Mouse (Mus musculus) limb, embryonic 13.5 days (tissue): ENCODE results near the gene Pex3. TPM values are rescaled to one million over a fixed set of nuclear protein-coding genes. Genes with fewer than 3 reads are reported as not detected.

Experiments
- ATAC-seq: fragments of 200-750 bp; cut with Nextera tagmentation; 2 replicates; pipeline ENCODE4 v1.8.0; 2017; ENCODE audit warnings: low read depth, moderate number of reproducible peaks, moderate TSS enrichment; ENCODE audit not compliant: low FRiP score
- H3K27ac ChIP-seq: fragments of 300-500 bp; sonication (generic); 2 replicates; pipeline ENCODE4 v1.5.1; 2015; ENCODE audit warnings: inconsistent platforms, mild to moderate bottlenecking, moderate library complexity
- H3K27me3 ChIP-seq: fragments of 300-500 bp; sonication (generic); 2 replicates; pipeline ENCODE4 v1.6.1; 2015; ENCODE audit warnings: mild to moderate bottlenecking, inconsistent platforms
- H3K36me3 ChIP-seq: fragments of 300-500 bp; sonication (generic); 2 replicates; pipeline ENCODE4 v1.6.1; 2015; ENCODE audit warnings: inconsistent platforms, mild to moderate bottlenecking, moderate library complexity
- H3K4me1 ChIP-seq: fragments of 300-500 bp; sonication (generic); 2 replicates; pipeline ENCODE4 v1.6.1; 2015; ENCODE audit warnings: inconsistent platforms
- H3K4me2 ChIP-seq: fragments of 300-500 bp; sonication (generic); replicated peaks from 2 replicates; pipeline ENCODE4 v1.6.1; 2015; ENCODE audit warnings: inconsistent platforms, mild to moderate bottlenecking, moderate library complexity
- H3K4me3 ChIP-seq: fragments of 300-500 bp; sonication (generic); 2 replicates; pipeline ENCODE4 v1.5.1; 2015; ENCODE audit warnings: moderate library complexity, mild to moderate bottlenecking, inconsistent platforms
- H3K9ac ChIP-seq: fragments of 300-500 bp; sonication (generic); 2 replicates; pipeline ENCODE4 v1.6.1; 2015; ENCODE audit warnings: mild to moderate bottlenecking, inconsistent platforms
- H3K9me3 ChIP-seq: fragments of 300-500 bp; sonication (generic); 2 replicates; pipeline ENCODE4 v1.6.1; 2016; ENCODE audit warnings: inconsistent platforms
- WGBS: fragments of 180-500 bp; shearing (Covaris S2); methylation state at CpG from one replicate; pipeline ENCODE4 v1.1.7; 2015; 5-methylcytosine and 5-hydroxymethylcytosine counted together
- polyA plus RNA-seq: library from polyadenylated mRNA; unstranded; fragments of >200 nt; fragmentation: Nextera tagmentation; extraction: Ambion mirVana; gene quantifications from 2 replicates; pipeline ENCODE4 v1.2.1, GENCODE M21; 2015

Pex3 gene
- polyA plus RNA-seq, 1 experiment from 2014 or later, result 26.9 TPM

- H3K4me2 ChIP-seq, result no peak overlapping the region
- H3K9me3 ChIP-seq, result no peaks in the 10 kb centered on the region
- ATAC-seq, result no peak
- peaks cover 49% of the 10 kb centered on the region for H3K27me3 ChIP-seq
- no peaks in the 10 kb centered on the region for H3K36me3 ChIP-seq
- H3K27ac ChIP-seq, result no peak overlapping the region
- peaks cover 63% of the 10 kb centered on the region for H3K4me1 ChIP-seq
- H3K9ac ChIP-seq, result no peak overlapping the region
- H3K4me3 ChIP-seq, result no peak overlapping the region
- 36% methylated on average over 7 of the region's 7 CpGs for WGBS
Measured at GRCm38 (mm10) chr10:13569818-13570217, 16.9 kb upstream of the Pex3 start.

GRCm38 (mm10) chr10:13566393-13566792 lies 13.5 kb upstream of the Pex3 start:
- Histone ChIP-seq H3K27me3 (peaks cover 29% of the 10 kb centered on the region), H3K4me2 (no peak overlapping the region), H3K9me3 (no peaks in the 10 kb centered on the region), H3K4me1 (peaks cover 57% of the 10 kb centered on the region), H3K27ac (no peak overlapping the region), H3K36me3 (peaks cover 20% of the 10 kb centered on the region), H3K4me3 (no peak overlapping the region), H3K9ac (no peak overlapping the region)
- WGBS, result 57% methylated on average over 13 of the region's 13 CpGs
- ATAC-seq, result no peak

GRCm38 (mm10) chr10:13565080-13565448 lies 12.1 kb upstream of the Pex3 start:
- H3K4me1 ChIP-seq, result peaks cover 43% of the 10 kb centered on the region
- peaks cover 26% of the 10 kb centered on the region for H3K27me3 ChIP-seq
- ATAC-seq, result 0 out of 2 replicates have a peak, but pooled peaks have one; percentile 1
- no peak overlapping the region for H3K27ac ChIP-seq
- H3K36me3 ChIP-seq, result peaks cover 30% of the 10 kb centered on the region
- H3K4me3 ChIP-seq, result peak overlapping the region; percentile 30
- H3K9ac ChIP-seq, result no peak overlapping the region
- peak overlapping the region; percentile 60 for H3K4me2 ChIP-seq
- no peaks in the 10 kb centered on the region for H3K9me3 ChIP-seq
- 9% methylated on average over 8 of the region's 8 CpGs for WGBS

GRCm38 (mm10) chr10:13564364-13565079 lies 11.6 kb upstream of the Pex3 start:
- Histone ChIP-seq H3K27ac (no peak overlapping the region), H3K9ac (no peak overlapping the region), H3K36me3 (peaks cover 31% of the 10 kb centered on the region), H3K9me3 (no peaks in the 10 kb centered on the region), H3K4me1 (peaks cover 38% of the 10 kb centered on the region), H3K27me3 (peaks cover 25% of the 10 kb centered on the region), H3K4me3 (peak overlapping the region; percentile 30), H3K4me2 (peak overlapping the region; percentile 60)
- 24% methylated on average over 24 of the region's 24 CpGs for WGBS
- ATAC-seq, result peak; percentile 81

GRCm38 (mm10) chr10:13560014-13560674 lies 7.2 kb upstream of the Pex3 start:
- Histone ChIP-seq H3K4me3 (no peak overlapping the region), H3K9ac (no peak overlapping the region), H3K27ac (no peak overlapping the region), H3K4me1 (peaks cover 8% of the 10 kb centered on the region; the same call in 1 of the 2 replicates), H3K9me3 (no peaks in the 10 kb centered on the region), H3K27me3 (peaks cover 2% of the 10 kb centered on the region), H3K4me2 (no peak overlapping the region), H3K36me3 (peaks cover 35% of the 10 kb centered on the region)
- 91% methylated on average over 13 of the region's 13 CpGs for WGBS
- ATAC-seq, result no peak

- Histone ChIP-seq H3K36me3 (0 out of 2 replicates have a peak, but pooled peaks cover 3% of the 10 kb centered on the region), H3K27ac (no peak overlapping the region), H3K4me3 (no peak overlapping the region), H3K9ac (no peak overlapping the region), H3K9me3 (no peaks in the 10 kb centered on the region), H3K27me3 (no peaks in the 10 kb centered on the region), H3K4me2 (no peak overlapping the region), H3K4me1 (peaks cover 6% of the 10 kb centered on the region)
- no peak for ATAC-seq
- 93% methylated on average over 1 of the region's 1 CpGs for WGBS
Measured at GRCm38 (mm10) chr10:13554316-13554715, 1.4 kb upstream of the Pex3 start.

- H3K27me3 ChIP-seq, result no peaks in the 10 kb centered on the region
- ATAC-seq, result no peak
- H3K9me3 ChIP-seq, result no peaks in the 10 kb centered on the region
- no peak overlapping the region for H3K27ac ChIP-seq
- peak overlapping the region; percentile 78 for H3K4me2 ChIP-seq
- H3K9ac ChIP-seq, result peak overlapping the region; percentile 82
- WGBS, result 35% methylated on average over 10 of the region's 10 CpGs
- peaks cover 6% of the 10 kb centered on the region for H3K4me1 ChIP-seq
- 0 out of 2 replicates have a peak, but pooled peaks cover 3% of the 10 kb centered on the region for H3K36me3 ChIP-seq
- peak overlapping the region; percentile 72 for H3K4me3 ChIP-seq
Measured at GRCm38 (mm10) chr10:13553498-13553985, 600 bp upstream of the Pex3 start.

- Histone ChIP-seq H3K4me1 (no peaks in the 10 kb centered on the region), H3K27me3 (no peaks in the 10 kb centered on the region), H3K36me3 (peaks cover 23% of the 10 kb centered on the region), H3K4me2 (no peak overlapping the region), H3K4me3 (no peak overlapping the region), H3K9me3 (no peaks in the 10 kb centered on the region), H3K27ac (no peak overlapping the region), H3K9ac (no peak overlapping the region)
- ATAC-seq, result no peak
- WGBS, result 96% methylated on average over 5 of the region's 5 CpGs
Measured at GRCm38 (mm10) chr10:13541721-13542120, 11.2 kb downstream of the Pex3 start.

GRCm38 (mm10) chr10:13539769-13540333 lies 13.1 kb downstream of the Pex3 start:
- Histone ChIP-seq H3K4me2 (no peak overlapping the region), H3K27me3 (no peaks in the 10 kb centered on the region), H3K4me1 (no peaks in the 10 kb centered on the region), H3K27ac (no peak overlapping the region), H3K36me3 (peaks cover 26% of the 10 kb centered on the region), H3K9ac (no peak overlapping the region), H3K9me3 (no peaks in the 10 kb centered on the region), H3K4me3 (no peak overlapping the region)
- 92% methylated on average over 7 of the region's 7 CpGs for WGBS
- ATAC-seq, result no peak

GRCm38 (mm10) chr10:13536706-13537105 lies 16.2 kb downstream of the Pex3 start:
- WGBS, result 95% methylated on average over 7 of the region's 7 CpGs
- no peak overlapping the region for H3K4me2 ChIP-seq
- no peaks in the 10 kb centered on the region for H3K4me1 ChIP-seq
- H3K27me3 ChIP-seq, result no peaks in the 10 kb centered on the region
- no peak for ATAC-seq
- peaks cover 36% of the 10 kb centered on the region for H3K36me3 ChIP-seq
- H3K9me3 ChIP-seq, result no peaks in the 10 kb centered on the region
- H3K27ac ChIP-seq, result no peak overlapping the region
- no peak overlapping the region for H3K9ac ChIP-seq
- H3K4me3 ChIP-seq, result no peak overlapping the region

GRCm38 (mm10) chr10:13534751-13535150 lies 18.2 kb downstream of the Pex3 start:
- Histone ChIP-seq H3K36me3 (peaks cover 49% of the 10 kb centered on the region), H3K4me1 (no peaks in the 10 kb centered on the region), H3K9ac (no peak overlapping the region), H3K27me3 (no peaks in the 10 kb centered on the region), H3K4me2 (no peak overlapping the region), H3K4me3 (no peak overlapping the region), H3K27ac (no peak overlapping the region), H3K9me3 (no peaks in the 10 kb centered on the region)
- no peak for ATAC-seq
- 91% methylated on average over 3 of the region's 3 CpGs for WGBS

- ATAC-seq, result no peak
- H3K4me3 ChIP-seq, result no peak overlapping the region
- no peak overlapping the region for H3K27ac ChIP-seq
- no peaks in the 10 kb centered on the region for H3K27me3 ChIP-seq
- no peaks in the 10 kb centered on the region for H3K9me3 ChIP-seq
- 87% methylated on average over 4 of the region's 4 CpGs for WGBS
- peaks cover 48% of the 10 kb centered on the region for H3K36me3 ChIP-seq
- no peaks in the 10 kb centered on the region for H3K4me1 ChIP-seq
- H3K9ac ChIP-seq, result no peak overlapping the region
- H3K4me2 ChIP-seq, result no peak overlapping the region
Measured at GRCm38 (mm10) chr10:13528155-13528554, 24.8 kb downstream of the Pex3 start.
